Mouse (Mus musculus) neutrophil, adult 83 days (primary cell): Measurements from ENCODE around the gene Tex264. TPM values are rescaled to one million over a fixed set of nuclear protein-coding genes. Genes with fewer than 3 reads are reported as not detected.

Experiments used
- total RNA-seq, 2 experiments: library from RNA; stranded (reverse); gene quantifications; one replicate each; pipeline ENCODE4 v1.2.4; 2023

Tex264 gene
- 1 to 10 TPM; 6.7 to 7.8 TPM for total RNA-seq

DNA sequence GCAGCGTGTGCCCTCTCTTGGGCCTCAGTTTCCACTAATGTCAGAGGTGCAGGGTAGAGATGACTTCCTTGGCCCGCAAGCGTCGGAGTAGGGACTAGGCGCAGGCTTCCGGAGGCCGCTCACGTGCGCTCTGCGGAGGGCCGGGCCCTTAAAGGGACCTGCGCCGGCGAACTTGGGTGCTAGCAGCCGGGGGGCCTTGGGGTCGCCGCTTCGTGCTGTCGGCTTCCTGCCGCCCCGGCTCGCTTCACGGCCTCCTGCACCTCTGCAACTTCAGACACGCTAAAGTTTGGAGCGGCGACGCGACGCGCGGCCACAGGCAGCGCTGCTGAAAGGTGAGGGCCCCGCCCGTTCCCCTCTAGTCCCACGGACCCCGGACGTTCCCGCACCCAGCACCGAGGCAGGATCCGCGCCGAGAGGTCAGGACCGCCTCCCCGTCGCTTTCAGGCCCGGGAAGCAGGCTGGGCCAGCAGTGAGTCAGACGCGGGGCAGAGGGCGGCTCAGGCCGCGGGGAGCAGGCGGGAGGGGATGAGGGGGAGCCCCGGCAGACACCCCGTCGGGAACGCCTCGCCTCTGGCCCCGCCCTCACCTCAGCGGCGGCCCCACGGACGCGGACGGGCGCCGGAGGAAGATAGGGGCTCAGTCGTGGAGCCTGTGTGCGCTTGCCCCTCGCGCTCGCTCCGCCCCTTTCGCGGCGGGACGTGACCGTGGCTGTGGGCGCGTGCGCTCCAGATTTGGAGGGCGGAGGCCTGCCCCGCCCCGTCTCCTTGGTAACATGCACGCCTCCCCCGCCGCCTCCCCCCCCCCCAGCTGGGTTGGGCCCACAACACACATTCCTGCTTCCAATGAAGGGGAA, at the start of gene Tex264:
Tex264 (minus strand) TSS at position 679 of the 853 bp plus-strand sequence.

DNA sequence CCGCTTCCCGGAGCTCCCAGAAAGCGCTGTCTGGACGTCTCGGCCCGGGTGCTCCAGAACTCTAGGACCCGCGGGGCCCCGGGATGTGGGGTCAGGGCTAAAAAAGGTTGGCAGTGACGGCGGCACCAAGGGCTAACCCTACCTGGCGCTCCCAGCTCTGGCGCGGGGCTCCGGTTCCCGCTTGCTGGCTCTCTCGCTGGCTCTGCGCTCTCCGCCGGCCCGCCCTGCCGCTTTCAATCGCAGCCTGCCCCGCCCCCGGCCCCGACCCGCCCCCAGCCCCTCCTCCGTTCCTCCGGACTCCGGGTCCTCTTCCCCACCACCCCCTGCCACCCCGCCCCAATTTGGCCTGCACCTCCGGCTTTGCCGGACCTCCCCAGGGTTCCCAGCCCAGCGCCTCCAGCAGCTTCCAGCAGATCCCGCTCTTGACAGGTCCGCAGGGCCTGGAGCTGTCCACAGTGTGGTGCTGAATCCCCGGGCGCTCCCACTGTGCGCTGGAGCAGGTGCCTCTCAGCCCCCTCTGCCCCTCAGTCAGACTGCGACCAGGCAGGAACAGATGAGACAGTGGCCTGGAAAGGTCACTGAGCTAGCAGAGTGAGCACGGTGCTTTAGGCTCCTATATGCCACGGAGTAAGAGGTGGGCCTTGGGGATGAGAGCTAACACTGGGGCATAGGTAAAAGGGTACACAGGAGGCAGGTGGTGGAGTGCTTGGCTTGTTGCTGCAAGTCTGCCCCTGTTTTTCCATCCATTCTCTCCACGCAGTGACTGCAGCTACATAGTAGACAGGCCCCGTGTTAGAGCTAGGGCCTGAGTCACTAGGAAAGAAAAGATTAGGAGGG, 29.6 kb downstream of the Tex264 start, which contains the start of gene Grm2:
Grm2 (minus strand) TSS at position 199 of the 837 bp plus-strand sequence.

DNA sequence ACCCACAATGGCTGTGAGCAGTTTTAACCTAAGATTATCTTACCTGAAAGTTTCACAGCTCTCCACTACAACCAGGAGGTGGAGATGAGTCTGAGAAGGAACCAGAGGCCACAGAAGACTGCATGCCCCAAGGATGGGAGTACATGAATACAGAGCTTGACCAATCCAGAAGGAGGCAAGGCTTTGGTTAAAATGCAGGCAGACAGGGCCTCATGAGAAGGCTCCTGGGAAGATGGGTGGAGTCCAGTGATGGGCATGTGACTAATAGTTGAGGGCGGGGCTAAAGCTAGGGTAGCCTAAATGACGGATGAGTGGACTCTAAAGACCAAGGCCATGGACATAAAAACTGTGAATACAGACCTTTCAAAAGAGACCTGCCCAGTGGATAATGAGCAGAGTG, 59.4 kb downstream of the Tex264 start, which contains the start of gene Iqcf6:
Iqcf6 (plus strand) TSS at position 301 of the 400 bp plus-strand sequence.

Other genes with a start within 250 kb of the Tex264 start
- 1 to 10 TPM; 4.6 to 5.3 TPM for gene Acy1, start 247.6 kb downstream of the Tex264 start, total RNA-seq
- gene Abhd14b, start 238.5 kb downstream of the Tex264 start, total RNA-seq, result 1 to 10 TPM; 1.2 to 1.3 TPM
- 1 to 10 TPM; 1.8 to 1.9 TPM for gene Abhd14a, start 238.2 kb downstream of the Tex264 start, total RNA-seq
- 1 to 10 TPM; 1.6 to 2.2 TPM for gene Pcbp4, start 232.6 kb downstream of the Tex264 start, total RNA-seq
- gene Gpr62, start 220.0 kb downstream of the Tex264 start, total RNA-seq, result not detected
- 10 to 100 TPM in 1 of 2 experiments, 1 to 10 TPM in 1; 8.3 to 13.0 TPM for gene Rrp9, start 210.0 kb downstream of the Tex264 start, total RNA-seq
- 10 to 100 TPM; 12.8 to 18.8 TPM for gene Parp3, start 209.0 kb downstream of the Tex264 start, total RNA-seq
- not detected for gene Iqcf1, start 186.0 kb downstream of the Tex264 start, total RNA-seq
- not detected for gene Iqcf5, start 171.4 kb downstream of the Tex264 start, total RNA-seq
- not detected for gene Iqcf3, start 124.3 kb downstream of the Tex264 start, total RNA-seq
- gene Iqcf4, start 114.9 kb downstream of the Tex264 start, total RNA-seq, result not detected
- not detected for gene Iqcf6, start 59.3 kb downstream of the Tex264 start, total RNA-seq
- gene Grm2, start 29.8 kb downstream of the Tex264 start, total RNA-seq, result not detected
- 10 to 100 TPM; 12.3 to 14.9 TPM for gene Rad54l2, start 103.3 kb upstream of the Tex264 start, total RNA-seq
- gene Dcaf1, start 135.9 kb upstream of the Tex264 start, total RNA-seq, result 10 to 100 TPM in 1 of 2 experiments, 1 to 10 TPM in 1; 6.8 to 10.1 TPM
- gene Rbm15b, start 201.5 kb upstream of the Tex264 start, total RNA-seq, result 10 to 100 TPM; 18.3 to 20.0 TPM
- 100 to 1,000 TPM in 1 of 2 experiments, 10 to 100 TPM in 1; 86.6 to 105 TPM for gene Manf, start 206.1 kb upstream of the Tex264 start, total RNA-seq